Mouse (Mus musculus) midbrain, embryonic 14.5 days (tissue): ENCODE measurements at regions not wholly inside any gene's neighbourhood (a gene's known extent, or its start where the extent isn't known, plus 50 kb on each side); places are given as distances from the start of the nearest gene placed in this dataset.

Experiments used
- ATAC-seq: fragments of 200-750 bp; cut with Nextera tagmentation; 2 replicates; pipeline ENCODE4 v1.8.0; 2017; ENCODE audit warnings: moderate number of reproducible peaks, moderate library complexity; ENCODE audit not compliant: low FRiP score, low TSS enrichment
- DNase-seq: peaks from one replicate; pipeline ENCODE4 v3.0.0-alpha.2; 2015
- H3K27ac ChIP-seq: fragments of 300-500 bp; sonication (generic); replicated peaks from 2 replicates; pipeline ENCODE4 v1.5.1; 2014; ENCODE audit warnings: mild to moderate bottlenecking, low read depth, low read length, moderate library complexity
- H3K27me3 ChIP-seq: fragments of 300-500 bp; sonication (generic); 2 replicates; pipeline ENCODE4 v1.6.1; 2014; ENCODE audit warnings: low read length, control low read depth, mixed read lengths; ENCODE audit not compliant: control insufficient read depth, insufficient read depth
- H3K36me3 ChIP-seq: fragments of 300-500 bp; sonication (generic); 2 replicates; pipeline ENCODE4 v1.6.1; 2014; ENCODE audit warnings: low read length, control low read depth; ENCODE audit not compliant: control insufficient read depth, insufficient read depth
- H3K4me1 ChIP-seq: fragments of 300-500 bp; sonication (generic); 2 replicates; pipeline ENCODE4 v1.6.1; 2014; ENCODE audit warnings: mild to moderate bottlenecking, antibody characterized with exemption, low read length, control low read depth; ENCODE audit not compliant: control insufficient read depth, insufficient read depth
- H3K4me2 ChIP-seq: fragments of 300-500 bp; sonication (generic); 2 replicates; pipeline ENCODE4 v1.6.1; 2014; ENCODE audit warnings: mild to moderate bottlenecking, low read length, moderate library complexity
- H3K4me3 ChIP-seq: fragments of 300-500 bp; sonication (generic); replicated peaks from 2 replicates; pipeline ENCODE4 v1.5.1; 2014; ENCODE audit warnings: low read depth, low read length
- H3K9ac ChIP-seq: fragments of 300-500 bp; sonication (generic); replicated peaks from 2 replicates; pipeline ENCODE4 v1.6.1; 2014; ENCODE audit warnings: mild to moderate bottlenecking, low read length, moderate library complexity
- H3K9me3 ChIP-seq: fragments of 300-500 bp; sonication (generic); 2 replicates; pipeline ENCODE4 v1.6.1; 2016; ENCODE audit warnings: low read length, control low read depth, mixed read lengths; ENCODE audit not compliant: control insufficient read depth
- WGBS: fragments of 180-500 bp; shearing (Covaris S2); extraction: QIAGEN DNeasy Blood & Tissue Kit; methylation state at CpG from one replicate; pipeline ENCODE4 v1.1.7; 2014; 5-methylcytosine and 5-hydroxymethylcytosine counted together

DNA sequence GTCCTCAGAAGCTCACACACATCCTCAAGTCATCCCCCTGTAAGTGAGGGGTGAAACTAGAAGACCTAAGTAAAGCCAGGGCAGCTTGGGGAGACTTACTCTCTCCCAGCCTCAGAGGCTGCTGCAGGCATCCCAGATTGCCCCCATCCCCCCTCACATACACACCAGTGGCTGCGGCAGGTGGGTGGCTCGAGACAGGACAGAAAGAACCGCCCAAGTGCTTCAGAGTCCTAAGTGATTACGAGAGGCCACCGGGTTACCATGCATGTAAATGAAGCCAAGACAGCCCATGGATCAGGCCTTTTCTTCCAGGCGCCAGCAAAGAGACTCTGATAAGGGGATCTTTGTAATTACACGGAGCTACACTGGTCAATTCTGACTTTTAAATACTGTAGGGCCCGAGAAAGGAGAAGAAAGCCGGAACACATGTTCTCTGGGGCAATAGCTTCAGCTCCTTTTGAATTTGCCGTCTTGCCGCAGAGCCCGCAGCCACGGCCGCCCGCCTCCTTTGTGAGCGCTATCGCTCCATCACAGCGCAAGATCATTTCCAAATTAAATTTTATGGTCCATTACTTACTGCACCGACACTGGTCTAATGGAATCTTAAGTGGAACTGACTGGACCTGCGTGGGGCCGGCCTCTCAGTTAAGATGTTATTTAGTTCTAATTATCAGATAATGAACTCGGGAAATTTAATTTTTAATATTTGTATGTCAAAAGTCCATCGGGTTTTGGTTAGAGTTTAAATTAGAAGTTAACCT is 68.1 kb upstream of the Nkx1-1 start:
- Histone ChIP-seq H3K4me3 (no peak overlapping the region), H3K9me3 (no peaks in the 10 kb centered on the region), H3K27ac (no peak overlapping the region), H3K36me3 (no peaks in the 10 kb centered on the region), H3K9ac (no peak overlapping the region), H3K4me2 (peak overlapping the region; percentile 27; the same call in 1 of the 2 replicates), H3K4me1 (peaks cover 19% of the 10 kb centered on the region), H3K27me3 (no peaks in the 10 kb centered on the region; the same call in 1 of the 2 replicates)
- ATAC-seq (no peak), DNase-seq (peak; percentile 58)
- WGBS: 17% methylated on average over 23 of the region's 23 CpGs

DNA sequence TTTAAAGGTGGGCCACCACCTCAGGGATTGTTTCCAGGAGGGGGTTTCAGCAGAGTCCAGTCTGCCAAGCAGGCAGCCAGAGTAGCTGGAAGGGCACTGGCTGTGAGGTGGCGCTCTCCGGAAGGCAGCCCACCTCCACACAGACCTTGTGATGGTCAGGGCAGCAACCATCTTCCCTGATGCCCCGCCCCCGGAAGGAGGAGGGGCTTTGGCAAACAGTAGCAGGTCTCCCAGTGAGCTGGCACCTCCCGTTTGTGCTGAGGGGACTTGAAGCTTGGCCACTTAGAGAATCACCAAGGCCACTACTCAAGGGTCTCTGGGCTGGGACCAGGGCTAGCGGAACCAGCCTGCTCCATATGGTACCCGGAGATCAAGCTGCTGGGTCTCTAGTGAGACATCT is 67.4 kb upstream of the Nkx1-1 start:
- H3K27ac ChIP-seq: no peak overlapping the region
- no peaks in the 10 kb centered on the region for H3K36me3 ChIP-seq
- H3K27me3 ChIP-seq: no peaks in the 10 kb centered on the region; the same call in 1 of the 2 replicates
- no peak overlapping the region for H3K4me2 ChIP-seq
- peaks cover 19% of the 10 kb centered on the region for H3K4me1 ChIP-seq
- WGBS: 44% methylated on average over 7 of the region's 7 CpGs
- ATAC-seq (no peak), DNase-seq (no peak)
- H3K9ac ChIP-seq: no peak overlapping the region
- H3K9me3 ChIP-seq: no peaks in the 10 kb centered on the region
- no peak overlapping the region for H3K4me3 ChIP-seq

DNA sequence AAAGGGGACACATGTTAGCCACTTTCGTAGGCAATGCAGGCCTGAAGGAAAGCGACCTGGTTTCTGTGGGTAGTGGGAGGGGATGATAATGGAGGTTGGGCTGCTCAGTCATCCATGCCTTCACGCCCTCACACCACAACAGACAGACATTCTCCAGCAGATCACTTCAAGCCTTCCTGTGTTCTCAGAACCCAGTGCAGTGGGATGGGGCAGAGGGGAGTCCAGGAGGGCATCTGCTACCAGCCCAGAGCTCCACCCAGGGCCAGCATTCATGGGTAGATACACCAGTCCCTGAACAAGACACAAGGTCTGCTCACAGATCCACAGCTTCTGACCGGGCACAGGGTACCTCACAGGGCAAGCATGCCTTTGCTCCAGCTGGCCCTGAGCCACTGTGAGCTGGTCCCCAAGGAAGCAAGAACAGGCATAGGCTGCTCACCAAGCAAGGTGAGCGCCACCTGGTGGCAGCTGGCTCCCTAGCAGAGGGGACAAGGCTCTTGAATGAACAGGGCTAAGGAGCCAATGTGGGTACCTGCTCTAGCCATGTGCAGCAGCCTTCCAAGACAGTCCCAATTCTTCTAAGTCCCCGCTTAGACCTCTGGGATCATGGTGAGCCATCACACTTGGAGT is 62.2 kb upstream of the Nkx1-1 start:
- H3K4me1 ChIP-seq: peaks cover 8% of the 10 kb centered on the region; the same call in 1 of the 2 replicates
- no peaks in the 10 kb centered on the region for H3K36me3 ChIP-seq
- WGBS: 14% methylated on average over 6 of the region's 6 CpGs

DNA sequence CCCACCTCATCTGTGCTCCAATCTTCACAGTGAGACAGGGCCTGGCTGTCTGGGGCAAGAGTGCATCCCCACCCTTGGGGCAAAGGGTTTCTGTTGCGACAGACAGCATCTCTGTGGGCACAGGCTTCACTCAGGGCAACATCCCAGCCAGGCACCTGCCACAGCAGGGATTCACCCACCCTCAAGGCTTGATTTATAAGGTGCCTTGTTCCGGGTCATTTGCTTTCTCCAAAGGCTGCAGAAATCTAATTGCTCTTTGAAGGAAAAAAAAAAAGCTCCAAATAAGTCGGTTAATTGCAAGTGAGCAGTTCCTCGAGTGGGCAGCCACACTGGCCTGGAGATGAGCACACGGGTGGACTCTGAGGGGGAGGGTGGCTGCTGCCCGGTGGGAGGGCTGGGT is 61.5 kb upstream of the Nkx1-1 start:
- H3K4me2 ChIP-seq: no peak overlapping the region
- WGBS: 27% methylated on average over 6 of the region's 6 CpGs
- no peak for DNase-seq

More for the DNA sequence above, 62.2 kb upstream of the Nkx1-1 start:
- H3K27me3 ChIP-seq: no peaks in the 10 kb centered on the region; the same call in 1 of the 2 replicates
- H3K27ac ChIP-seq: no peak overlapping the region
- ATAC-seq (peak; percentile 84), DNase-seq (peak; percentile 96)
- H3K4me2 ChIP-seq: no peak overlapping the region
- H3K4me3 ChIP-seq: no peak overlapping the region
- H3K9ac ChIP-seq: no peak overlapping the region; the same call in 1 of the 2 replicates
- H3K9me3 ChIP-seq: no peaks in the 10 kb centered on the region

DNA sequence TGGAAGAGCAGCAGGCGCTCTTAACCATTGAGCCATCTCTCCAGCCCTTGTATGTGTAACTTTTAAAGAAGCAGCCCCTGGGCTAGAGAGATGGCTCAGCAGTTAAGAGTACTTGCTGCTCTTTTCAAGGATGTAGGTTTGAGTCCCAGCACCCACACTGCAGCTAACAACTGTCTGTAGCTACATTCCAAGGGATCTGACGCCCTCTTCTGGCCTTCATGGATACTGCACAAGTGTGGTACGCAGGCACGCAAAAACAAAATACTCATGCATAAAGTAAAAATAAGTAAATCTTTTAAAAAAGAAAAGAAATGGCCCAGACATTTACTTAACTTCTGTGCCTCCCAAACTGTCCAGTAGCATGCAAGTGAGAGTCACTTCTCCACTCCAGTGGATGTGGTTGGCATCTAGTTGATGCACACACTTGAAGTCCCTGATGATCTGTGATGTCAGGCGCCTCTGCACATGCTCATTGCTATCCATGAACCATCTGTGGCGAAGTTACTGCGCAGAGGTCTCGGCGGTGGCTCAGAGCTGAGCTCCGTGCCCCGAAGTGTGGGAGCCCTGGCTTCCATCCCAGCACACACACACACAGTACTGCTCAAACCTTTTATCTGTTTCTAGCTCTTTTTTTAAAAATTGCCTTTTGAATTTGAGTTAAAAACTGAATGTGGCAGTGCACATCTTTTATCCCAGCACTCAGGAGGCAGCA is 59.0 kb upstream of the Nkx1-1 start:
- no peak overlapping the region for H3K9ac ChIP-seq
- no peak overlapping the region for H3K4me3 ChIP-seq
- WGBS: 86% methylated on average over 11 of the region's 11 CpGs
- no peak for ATAC-seq
- H3K27ac ChIP-seq: no peak overlapping the region
- no peaks in the 10 kb centered on the region for H3K27me3 ChIP-seq
- H3K9me3 ChIP-seq: no peaks in the 10 kb centered on the region
- H3K4me1 ChIP-seq: peaks cover 16% of the 10 kb centered on the region; the same call in 1 of the 2 replicates
- no peak for DNase-seq
- no peak overlapping the region for H3K4me2 ChIP-seq
- no peaks in the 10 kb centered on the region for H3K36me3 ChIP-seq

More for the DNA sequence above, 61.5 kb upstream of the Nkx1-1 start:
- Histone ChIP-seq H3K4me1 (peaks cover 6% of the 10 kb centered on the region; the same call in 1 of the 2 replicates), H3K9me3 (no peaks in the 10 kb centered on the region), H3K9ac (no peak overlapping the region; the same call in 1 of the 2 replicates), H3K4me3 (no peak overlapping the region), H3K27me3 (no peaks in the 10 kb centered on the region; the same call in 1 of the 2 replicates), H3K27ac (no peak overlapping the region), H3K36me3 (no peaks in the 10 kb centered on the region)
- no peak for ATAC-seq

DNA sequence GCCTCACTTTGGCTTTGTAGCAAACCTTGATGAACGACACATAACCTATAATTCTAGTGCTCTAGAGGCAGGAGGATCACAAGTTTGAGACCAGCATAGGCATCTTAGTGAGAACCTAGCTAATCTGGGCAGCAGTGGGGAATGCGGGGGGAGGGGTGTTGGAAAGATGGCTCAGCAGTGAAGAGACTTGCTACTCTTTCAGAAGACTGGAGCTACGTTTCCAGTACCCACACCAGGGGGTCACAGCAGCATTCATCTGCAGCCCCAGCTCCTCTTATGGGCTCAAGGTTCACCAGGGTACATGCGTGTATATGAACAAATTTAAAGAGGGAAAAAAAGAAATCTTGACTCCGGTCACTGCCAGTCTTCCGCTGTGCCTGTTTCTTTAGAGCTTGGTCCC is 55.5 kb upstream of the Nkx1-1 start:
- Histone ChIP-seq H3K9me3 (no peaks in the 10 kb centered on the region), H3K27ac (no peak overlapping the region), H3K9ac (no peak overlapping the region), H3K27me3 (0 out of 2 replicates have a peak, but pooled peaks cover 4% of the 10 kb centered on the region), H3K4me2 (no peak overlapping the region), H3K36me3 (no peaks in the 10 kb centered on the region), H3K4me3 (no peak overlapping the region), H3K4me1 (peaks cover 10% of the 10 kb centered on the region; the same call in 1 of the 2 replicates)
- no peak for ATAC-seq
- WGBS: 73% methylated on average over 6 of the region's 6 CpGs
- no peak for DNase-seq

DNA sequence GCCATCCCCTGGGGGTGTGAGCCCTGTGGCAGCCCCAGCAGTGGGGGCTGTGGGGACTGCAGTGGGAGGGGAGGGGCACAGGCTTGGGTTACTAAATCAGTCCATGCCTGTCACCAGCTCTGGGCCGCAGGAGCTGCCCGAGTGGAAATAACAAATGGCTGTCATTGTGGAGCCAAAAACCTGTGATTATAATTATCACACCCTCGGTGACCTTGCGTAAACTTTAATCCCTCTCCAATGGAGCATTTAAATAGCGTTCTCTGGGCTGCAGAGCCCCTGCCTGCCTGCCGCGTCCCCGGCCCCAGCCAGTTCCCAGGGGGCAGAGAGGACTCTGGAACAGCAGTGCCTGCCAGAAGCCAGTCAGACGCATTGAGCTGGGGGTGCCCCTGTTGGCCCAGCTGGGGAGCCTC is 54.4 kb upstream of the Nkx1-1 start:
- H3K4me1 ChIP-seq: peaks cover 10% of the 10 kb centered on the region; the same call in 1 of the 2 replicates

DNA sequence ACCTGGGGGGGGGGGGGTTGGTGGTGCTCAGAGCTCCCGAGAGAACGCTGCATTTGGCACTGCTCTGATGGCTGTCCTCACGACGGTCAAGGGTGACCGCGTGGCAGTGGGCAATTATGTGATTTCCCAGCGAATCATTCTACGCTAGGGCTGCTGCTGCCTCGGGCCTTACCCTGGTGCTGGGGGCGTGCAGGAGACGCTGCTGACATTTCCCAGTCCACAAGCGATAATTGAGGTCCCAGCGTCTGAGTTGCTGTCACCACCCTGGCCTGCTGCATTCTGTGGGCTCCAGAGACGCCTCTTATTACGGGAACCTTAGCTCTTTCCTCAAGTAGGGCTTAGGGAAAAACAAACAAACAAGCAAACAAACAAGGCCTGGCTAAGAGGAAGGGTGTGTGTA is 52.0 kb upstream of the Nkx1-1 start:
- no peak for DNase-seq
- no peak overlapping the region for H3K4me3 ChIP-seq
- no peaks in the 10 kb centered on the region for H3K36me3 ChIP-seq
- no peak for ATAC-seq
- no peak overlapping the region for H3K9ac ChIP-seq
- 57% methylated on average over 15 of the region's 15 CpGs for WGBS
- H3K9me3 ChIP-seq: no peaks in the 10 kb centered on the region
- no peak overlapping the region for H3K27ac ChIP-seq
- H3K4me1 ChIP-seq: peaks cover 15% of the 10 kb centered on the region
- no peak overlapping the region for H3K4me2 ChIP-seq
- H3K27me3 ChIP-seq: 0 out of 2 replicates have a peak, but pooled peaks cover 4% of the 10 kb centered on the region

More for the DNA sequence above, 54.4 kb upstream of the Nkx1-1 start:
- DNase-seq (no peak), ATAC-seq (no peak)
- Histone ChIP-seq H3K9ac (no peak overlapping the region), H3K36me3 (no peaks in the 10 kb centered on the region), H3K4me2 (no peak overlapping the region), H3K4me3 (no peak overlapping the region), H3K27ac (no peak overlapping the region), H3K27me3 (0 out of 2 replicates have a peak, but pooled peaks cover 4% of the 10 kb centered on the region), H3K9me3 (no peaks in the 10 kb centered on the region)
- WGBS: 2% methylated on average over 9 of the region's 9 CpGs
